Mouse (Mus musculus): ENCODE results near the gene Ank2.

- TF ChIP-seq CTCF (IDR thresholded peaks at IDR 0.05; ENCODE audit: low read depth, low read length), result no peak
- TF ChIP-seq POLR2AphosphoS5 (IDR thresholded peaks at IDR 0.05; ENCODE audit: insufficient replicate concordance, low read depth, low read length), result no peak
These were observed 11.8 kb downstream of the Ank2 start for GRCm38 (mm10) chr3:127487302-127487701.

Measured in G1E (cell line).